Mouse (Mus musculus) heart, adult 2 months (tissue): ENCODE results near the gene Sgpp2.

Experiments
- CTCF ChIP-seq: fragments of 200-600 bp; IDR thresholded peaks from 2 replicates; pipeline ENCODE4 v1.8.1; 2022; ENCODE audit warnings: antibody characterized with exemption, mild to moderate bottlenecking, moderate library complexity
- POLR2A ChIP-seq: fragments of 200-500 bp; IDR thresholded peaks from 2 replicates; pipeline ENCODE4 v1.6.1; 2011; ENCODE audit warnings: mild to moderate bottlenecking, low read depth, low read length, control low read depth; ENCODE audit not compliant: insufficient read depth

DNA sequence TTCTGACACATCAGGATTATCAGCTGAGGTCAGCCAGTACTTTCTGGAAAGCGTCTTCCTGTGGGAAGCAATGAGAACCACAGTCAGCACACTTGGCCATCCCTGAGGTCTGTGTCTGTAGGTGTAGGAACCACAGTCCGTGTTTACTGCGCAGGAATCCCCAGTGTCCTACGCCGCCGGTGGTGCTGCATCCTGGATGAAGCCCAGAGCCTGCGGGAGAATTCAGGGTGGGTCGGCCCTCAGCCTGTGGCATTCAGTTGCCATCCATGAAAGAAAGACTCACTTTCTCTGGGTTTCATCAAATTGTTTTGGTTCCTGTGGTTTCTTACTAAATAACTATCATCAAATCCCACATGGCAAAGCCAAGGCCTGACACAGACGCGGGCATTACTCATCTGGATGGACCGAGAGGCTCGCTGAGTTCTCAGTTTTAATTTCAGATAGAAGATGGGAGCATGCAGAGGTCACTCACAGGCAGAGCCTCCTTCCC lies 37.2 kb downstream of the Sgpp2 start:
- TF ChIP-seq CTCF (no peak), POLR2A (no peak)
